Mouse (Mus musculus) embryonic facial prominence, embryonic 10.5 days (tissue): ENCODE measurements around the gene Irf2bpl. TPM values are rescaled to one million over a fixed set of nuclear protein-coding genes. Genes with fewer than 3 reads are reported as not detected.

Source experiments
- DNase-seq: peaks from one replicate; pipeline ENCODE4 v3.0.0-alpha.2; 2017; ENCODE audit warnings: low spot score
- H3K27ac ChIP-seq: fragments of 300-500 bp; sonication (generic); replicated peaks from 2 replicates; pipeline ENCODE4 v1.5.1; 2016; ENCODE audit warnings: mild to moderate bottlenecking
- H3K27me3 ChIP-seq: fragments of 300-500 bp; sonication (generic); replicated peaks from 2 replicates; pipeline ENCODE4 v1.6.1; 2016; ENCODE audit warnings: low read depth, mild to moderate bottlenecking; ENCODE audit not compliant: poor library complexity, severe bottlenecking
- H3K36me3 ChIP-seq: fragments of 300-500 bp; sonication (generic); replicated peaks from 2 replicates; pipeline ENCODE4 v1.6.1; 2016; ENCODE audit warnings: mild to moderate bottlenecking, moderate library complexity
- H3K4me1 ChIP-seq: fragments of 300-500 bp; sonication (generic); 2 replicates; pipeline ENCODE4 v1.6.1; 2016
- H3K4me3 ChIP-seq: fragments of 300-500 bp; sonication (generic); 2 replicates; pipeline ENCODE4 v1.5.1; 2016; ENCODE audit warnings: mild to moderate bottlenecking, moderate library complexity
- H3K9me3 ChIP-seq: fragments of 300-500 bp; sonication (generic); 2 replicates; pipeline ENCODE4 v1.6.1; 2016; ENCODE audit warnings: mild to moderate bottlenecking
- WGBS: fragments of 180-500 bp; shearing (Covaris S2); methylation state at CpG from one replicate; pipeline ENCODE4 v1.1.7; 2016; 5-methylcytosine and 5-hydroxymethylcytosine counted together
- polyA plus RNA-seq: library from polyadenylated mRNA; unstranded; fragments of >200 nt; fragmentation: Nextera tagmentation; extraction: Ambion mirVana; gene quantifications from 2 replicates; pipeline ENCODE4 v1.2.1, GENCODE M21; 2016

The Irf2bpl gene
- polyA plus RNA-seq, 1 experiment from 2014 or later, result 17.3 TPM

- peak; percentile 39 for DNase-seq
Measured at GRCm38 (mm10) chr12:86912335-86913093, 27.9 kb upstream of the Irf2bpl start.

GRCm38 (mm10) chr12:86911482-86911931 lies 26.9 kb upstream of the Irf2bpl start:
- peak; percentile 26 for DNase-seq
- H3K4me1 ChIP-seq, result peaks cover 48% of the 10 kb centered on the region
- peaks cover 55% of the 10 kb centered on the region for H3K27me3 ChIP-seq
- H3K36me3 ChIP-seq, result no peaks in the 10 kb centered on the region
- H3K4me3 ChIP-seq, result no peak overlapping the region
- no peaks in the 10 kb centered on the region for H3K9me3 ChIP-seq
- H3K27ac ChIP-seq, result peak overlapping the region; percentile 71
- 37% methylated on average over 10 of the region's 10 CpGs for WGBS

More at GRCm38 (mm10) chr12:86912335-86913093, 27.9 kb upstream of the Irf2bpl start:
- H3K4me1 ChIP-seq, result peaks cover 52% of the 10 kb centered on the region
- H3K4me3 ChIP-seq, result peak overlapping the region; percentile 35
- 9% methylated on average over 22 of the region's 22 CpGs for WGBS
- no peaks in the 10 kb centered on the region for H3K36me3 ChIP-seq
- peaks cover 47% of the 10 kb centered on the region for H3K27me3 ChIP-seq
- no peaks in the 10 kb centered on the region for H3K9me3 ChIP-seq
- H3K27ac ChIP-seq, result peak overlapping the region; percentile 71

GRCm38 (mm10) chr12:86906395-86906794 lies 21.8 kb upstream of the Irf2bpl start:
- H3K36me3 ChIP-seq, result no peaks in the 10 kb centered on the region
- 3% methylated on average over 15 of the region's 15 CpGs for WGBS
- H3K4me1 ChIP-seq, result peaks cover 35% of the 10 kb centered on the region
- no peak overlapping the region for H3K4me3 ChIP-seq
- H3K27ac ChIP-seq, result no peak overlapping the region
- peaks cover 22% of the 10 kb centered on the region for H3K27me3 ChIP-seq
- H3K9me3 ChIP-seq, result no peaks in the 10 kb centered on the region
- DNase-seq, result peak; percentile 87

GRCm38 (mm10) chr12:86905876-86906275 lies 21.3 kb upstream of the Irf2bpl start:
- Histone ChIP-seq H3K9me3 (no peaks in the 10 kb centered on the region), H3K27me3 (peaks cover 21% of the 10 kb centered on the region), H3K27ac (peak overlapping the region; percentile 55; the same call in 1 of the 2 replicates), H3K36me3 (no peaks in the 10 kb centered on the region), H3K4me3 (no peak overlapping the region), H3K4me1 (peaks cover 33% of the 10 kb centered on the region)
- WGBS, result 69% methylated on average over 7 of the region's 7 CpGs
- no peak for DNase-seq

GRCm38 (mm10) chr12:86905203-86905602 lies 20.6 kb upstream of the Irf2bpl start:
- peak; percentile 57 for DNase-seq
- no peaks in the 10 kb centered on the region for H3K36me3 ChIP-seq
- no peaks in the 10 kb centered on the region for H3K9me3 ChIP-seq
- H3K4me1 ChIP-seq, result peaks cover 39% of the 10 kb centered on the region
- H3K4me3 ChIP-seq, result no peak overlapping the region
- peak overlapping the region; percentile 55 for H3K27ac ChIP-seq
- 8% methylated on average over 4 of the region's 4 CpGs for WGBS
- H3K27me3 ChIP-seq, result peaks cover 21% of the 10 kb centered on the region

- Histone ChIP-seq H3K36me3 (no peaks in the 10 kb centered on the region), H3K27ac (peak overlapping the region; percentile 0; the same call in 1 of the 2 replicates), H3K4me1 (peaks cover 42% of the 10 kb centered on the region), H3K4me3 (no peak overlapping the region), H3K9me3 (no peaks in the 10 kb centered on the region), H3K27me3 (peaks cover 20% of the 10 kb centered on the region)
- 87% methylated on average over 11 of the region's 11 CpGs for WGBS
- DNase-seq, result no peak
Measured at GRCm38 (mm10) chr12:86903828-86904806, 19.5 kb upstream of the Irf2bpl start.

GRCm38 (mm10) chr12:86899461-86900179 lies 15.0 kb upstream of the Irf2bpl start:
- Histone ChIP-seq H3K36me3 (no peaks in the 10 kb centered on the region), H3K9me3 (no peaks in the 10 kb centered on the region), H3K4me1 (peaks cover 67% of the 10 kb centered on the region), H3K27me3 (no peaks in the 10 kb centered on the region), H3K27ac (peak overlapping the region; percentile 80), H3K4me3 (no peak overlapping the region)
- WGBS, result 51% methylated on average over 11 of the region's 11 CpGs
- peak; percentile 67 for DNase-seq

- Histone ChIP-seq H3K27ac (peak overlapping the region; percentile 93), H3K9me3 (no peaks in the 10 kb centered on the region), H3K36me3 (no peaks in the 10 kb centered on the region), H3K27me3 (no peaks in the 10 kb centered on the region), H3K4me3 (no peak overlapping the region), H3K4me1 (peaks cover 73% of the 10 kb centered on the region)
- WGBS, result 57% methylated on average over 3 of the region's 3 CpGs
- DNase-seq, result no peak
Measured at GRCm38 (mm10) chr12:86898448-86898847, 13.8 kb upstream of the Irf2bpl start.

- Histone ChIP-seq H3K4me1 (peaks cover 79% of the 10 kb centered on the region), H3K36me3 (no peaks in the 10 kb centered on the region), H3K4me3 (no peak overlapping the region), H3K27me3 (no peaks in the 10 kb centered on the region), H3K27ac (peak overlapping the region; percentile 93), H3K9me3 (no peaks in the 10 kb centered on the region)
- 59% methylated on average over 7 of the region's 7 CpGs for WGBS
- DNase-seq, result no peak
Measured at GRCm38 (mm10) chr12:86897769-86898273, 13.2 kb upstream of the Irf2bpl start.

GRCm38 (mm10) chr12:86896921-86897512 lies 12.4 kb upstream of the Irf2bpl start:
- peaks cover 87% of the 10 kb centered on the region for H3K4me1 ChIP-seq
- H3K4me3 ChIP-seq, result peak overlapping the region; percentile 25; the same call in 1 of the 2 replicates
- no peaks in the 10 kb centered on the region for H3K36me3 ChIP-seq
- H3K27me3 ChIP-seq, result no peaks in the 10 kb centered on the region
- WGBS, result 37% methylated on average over 7 of the region's 7 CpGs
- DNase-seq, result no peak
- peak overlapping the region; percentile 93 for H3K27ac ChIP-seq
- H3K9me3 ChIP-seq, result no peaks in the 10 kb centered on the region

- H3K27ac ChIP-seq, result peak overlapping the region; percentile 93
- H3K9me3 ChIP-seq, result no peaks in the 10 kb centered on the region
- no peaks in the 10 kb centered on the region for H3K27me3 ChIP-seq
- H3K4me3 ChIP-seq, result peak overlapping the region; percentile 59; the same call in 1 of the 2 replicates
- H3K4me1 ChIP-seq, result peaks cover 93% of the 10 kb centered on the region
- 24% methylated on average over 7 of the region's 7 CpGs for WGBS
- DNase-seq, result peak; percentile 33
- H3K36me3 ChIP-seq, result no peaks in the 10 kb centered on the region
Measured at GRCm38 (mm10) chr12:86896441-86896890, 11.9 kb upstream of the Irf2bpl start.
